Mouse (Mus musculus) testis, adult 2 months (tissue): ENCODE data around the gene Tnni1. TPM values are rescaled to one million over a fixed set of nuclear protein-coding genes. Genes with fewer than 3 reads are reported as not detected.

Experiments used
- H3K27ac ChIP-seq: fragments of 200-500 bp; 2 replicates; pipeline ENCODE4 v1.5.1; 2012; ENCODE audit warnings: low read depth, low read length; ENCODE audit not compliant: control insufficient read depth, insufficient read depth
- H3K27me3 ChIP-seq: fragments of 200-500 bp; 2 replicates; pipeline ENCODE4 v1.6.1; 2012; ENCODE audit warnings: mild to moderate bottlenecking, low read length, moderate library complexity; ENCODE audit not compliant: control insufficient read depth, insufficient read depth
- H3K36me3 ChIP-seq: fragments of 200-500 bp; 2 replicates; pipeline ENCODE4 v1.6.1; 2012; ENCODE audit warnings: mild to moderate bottlenecking, low read length; ENCODE audit not compliant: control insufficient read depth, insufficient read depth
- H3K4me1 ChIP-seq: fragments of 200-500 bp; 2 replicates; pipeline ENCODE4 v1.6.1; 2012; ENCODE audit warnings: low read length; ENCODE audit not compliant: control insufficient read depth, insufficient read depth
- H3K4me3 ChIP-seq: fragments of 200-500 bp; 2 replicates; pipeline ENCODE4 v1.5.1; 2012; ENCODE audit warnings: low read depth, mild to moderate bottlenecking, low read length, moderate library complexity, mixed read lengths; ENCODE audit not compliant: control insufficient read depth
- CTCF ChIP-seq: fragments of 200-500 bp; IDR thresholded peaks from 2 replicates; pipeline ENCODE4 v1.5.1; 2012; ENCODE audit warnings: low read depth, mild to moderate bottlenecking, inconsistent platforms, low read length, moderate library complexity; ENCODE audit not compliant: control insufficient read depth, insufficient read depth, insufficient replicate concordance
- POLR2A ChIP-seq: fragments of 200-500 bp; IDR thresholded peaks from 2 replicates; pipeline ENCODE4 v1.6.1; 2012; ENCODE audit warnings: low read depth, mild to moderate bottlenecking, inconsistent platforms, low read length, moderate library complexity; ENCODE audit not compliant: control insufficient read depth
- polyA plus RNA-seq: library from polyadenylated mRNA; depleted of rRNA; stranded (reverse); fragments of >200 nt; gene quantifications from 2 replicates; pipeline ENCODE4 v1.2.3, GENCODE M21; 2012

Tnni1 gene
- polyA plus RNA-seq, 1 experiment, result 0.99 TPM

DNA sequence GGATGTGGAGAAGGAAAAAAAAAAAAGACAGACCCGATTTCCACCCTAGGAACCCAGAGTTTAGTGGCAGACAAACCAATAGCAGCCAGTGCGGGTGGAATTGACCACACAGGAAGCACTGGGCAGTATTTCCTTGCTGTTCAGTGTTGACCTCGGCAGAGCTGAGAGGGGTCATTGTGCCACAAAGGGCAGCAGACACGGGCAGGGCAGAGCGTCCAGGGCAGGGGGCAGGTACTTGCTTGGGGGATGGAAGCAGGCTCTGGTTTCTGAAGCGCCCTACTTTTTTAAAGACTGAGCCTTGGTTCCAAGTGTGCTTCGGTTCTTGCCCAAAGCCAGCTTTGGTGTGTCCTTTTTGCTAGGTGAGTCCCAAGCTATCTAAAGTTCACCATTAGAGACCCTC is 9.0 kb upstream of the Tnni1 start:
- H3K27ac ChIP-seq, result no peak overlapping the region
- TF ChIP-seq POLR2A (no peak), CTCF (no peak)
- no peaks in the 10 kb centered on the region for H3K27me3 ChIP-seq
- no peak overlapping the region for H3K4me3 ChIP-seq
- H3K36me3 ChIP-seq, result no peaks in the 10 kb centered on the region
- H3K4me1 ChIP-seq, result no peaks in the 10 kb centered on the region; the same call in 1 of the 2 replicates

DNA sequence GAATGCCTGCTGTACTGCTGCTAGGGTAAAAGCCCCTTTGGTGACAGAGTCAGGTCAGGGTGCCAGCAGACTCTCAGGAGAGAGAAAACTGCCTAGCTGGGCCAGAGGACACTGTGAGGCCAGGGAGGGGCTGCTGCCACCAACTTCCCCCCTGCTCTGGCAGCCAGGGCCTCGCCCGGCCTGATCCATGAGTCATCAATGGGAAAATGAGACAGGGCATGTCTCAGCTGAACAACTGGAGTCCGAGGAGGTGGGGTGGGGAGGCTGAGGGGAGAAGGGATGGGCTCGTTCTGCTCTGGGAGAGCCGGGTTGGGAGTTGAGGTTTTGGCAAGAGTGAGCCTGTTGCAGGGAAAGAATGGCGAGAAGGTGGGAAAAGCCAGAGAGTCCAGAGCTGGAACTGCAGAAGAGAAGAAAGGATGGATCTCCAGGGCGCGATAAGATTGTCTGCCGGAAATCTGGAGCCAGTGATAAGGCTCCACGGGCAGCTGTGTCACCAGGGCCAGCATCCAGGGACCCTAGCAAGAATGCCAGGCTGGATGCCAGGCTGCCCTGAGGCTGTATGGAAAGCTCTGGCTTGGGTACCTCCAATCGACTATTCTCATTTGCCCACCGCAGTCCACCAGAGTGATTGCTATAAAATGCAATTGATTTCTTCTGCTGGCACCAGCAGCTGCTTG is 8.2 kb upstream of the Tnni1 start:
- Histone ChIP-seq H3K4me3 (no peak overlapping the region), H3K27ac (no peak overlapping the region), H3K4me1 (no peaks in the 10 kb centered on the region; the same call in 1 of the 2 replicates), H3K27me3 (no peaks in the 10 kb centered on the region), H3K36me3 (no peaks in the 10 kb centered on the region)
- TF ChIP-seq POLR2A, result no peak

DNA sequence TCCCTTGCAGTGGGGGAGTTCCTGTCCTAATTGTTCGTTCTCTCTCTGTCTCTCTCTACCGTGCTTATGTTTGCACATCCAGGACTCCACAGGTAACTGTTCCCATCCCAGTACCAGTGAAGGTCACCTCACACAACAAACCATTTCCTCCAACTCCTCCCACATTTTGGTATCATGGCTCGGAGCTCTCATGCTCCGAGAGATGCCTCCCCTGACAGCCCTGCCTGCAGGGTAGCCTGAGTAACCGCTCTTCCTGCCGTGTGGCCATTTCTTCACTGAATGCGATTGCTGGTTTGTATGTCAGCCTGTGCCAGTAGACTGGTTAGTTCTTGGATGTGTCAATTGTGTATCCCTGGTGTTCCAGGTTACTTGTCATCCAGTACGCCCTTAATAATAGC is 7.7 kb upstream of the Tnni1 start:
- no peaks in the 10 kb centered on the region for H3K36me3 ChIP-seq
- H3K4me1 ChIP-seq, result no peaks in the 10 kb centered on the region; the same call in 1 of the 2 replicates
- H3K27ac ChIP-seq, result no peak overlapping the region
- TF ChIP-seq CTCF, result no peak
- no peak for TF ChIP-seq POLR2A
- H3K27me3 ChIP-seq, result no peaks in the 10 kb centered on the region
- no peak overlapping the region for H3K4me3 ChIP-seq

DNA sequence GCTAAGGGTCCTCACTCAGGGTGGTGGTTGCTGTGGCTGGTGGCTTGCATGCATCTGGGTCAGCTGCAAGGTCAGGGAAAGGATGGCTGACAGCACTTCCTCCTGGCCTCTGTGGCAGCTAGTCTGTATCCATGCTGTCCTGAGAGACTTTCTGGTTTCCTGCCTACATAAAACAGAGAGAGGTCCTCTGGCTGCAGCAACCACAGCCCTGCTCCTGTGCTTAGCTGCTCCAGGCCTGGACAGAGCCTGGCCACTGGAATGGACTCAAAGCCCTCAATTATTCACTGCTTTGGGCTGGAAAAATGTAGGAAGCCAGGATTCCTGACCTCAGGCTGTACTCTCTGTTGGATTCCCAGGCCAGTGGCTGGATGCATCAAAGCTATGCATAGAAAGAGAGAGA is 2.6 kb upstream of the Tnni1 start:
- no peak for TF ChIP-seq CTCF
- TF ChIP-seq POLR2A, result no peak
- no peaks in the 10 kb centered on the region for H3K27me3 ChIP-seq
- H3K36me3 ChIP-seq, result no peaks in the 10 kb centered on the region
- no peak overlapping the region for H3K27ac ChIP-seq
- H3K4me1 ChIP-seq, result peaks cover 16% of the 10 kb centered on the region
- H3K4me3 ChIP-seq, result no peak overlapping the region

DNA sequence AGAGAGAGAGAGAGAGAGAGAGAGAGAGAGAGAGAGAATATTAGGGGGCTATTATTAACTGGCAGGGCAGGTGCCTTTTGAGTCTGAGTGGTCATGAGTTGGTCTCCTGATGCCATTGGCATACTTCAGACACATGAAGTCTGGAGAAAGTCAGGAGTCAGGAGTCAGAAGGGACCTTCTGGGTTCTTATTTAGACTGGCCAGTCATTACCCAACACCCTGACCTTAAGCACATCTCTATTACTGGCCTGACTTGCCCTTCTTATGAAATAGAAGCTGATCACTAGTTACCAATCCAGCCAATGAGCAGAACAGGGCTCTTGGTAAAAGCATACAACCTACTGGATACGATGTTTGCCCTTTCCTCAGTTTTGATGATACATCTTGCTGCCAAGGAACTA is 2.2 kb upstream of the Tnni1 start:
- no peak overlapping the region for H3K4me3 ChIP-seq

DNA sequence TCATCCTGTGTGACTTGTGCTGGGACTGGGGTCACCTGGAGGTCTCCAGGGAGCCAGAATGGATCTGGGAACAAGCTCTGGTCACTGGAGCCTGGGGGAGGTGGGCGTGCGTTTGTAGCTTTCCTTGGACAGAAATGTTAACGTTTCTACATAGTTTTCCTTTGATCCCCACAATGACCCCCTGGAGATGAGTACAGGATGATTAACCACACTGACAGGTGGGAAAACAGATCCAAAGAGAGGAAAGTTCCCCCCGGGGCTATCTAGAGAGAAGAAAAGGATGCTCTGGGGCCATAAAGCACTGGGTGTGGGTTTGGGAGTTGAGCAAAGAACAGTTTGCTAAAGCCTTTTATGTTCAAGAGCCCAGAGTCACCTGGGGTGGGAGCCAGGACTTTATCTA is 1.4 kb downstream of the Tnni1 start:
- no peak for TF ChIP-seq POLR2A
- TF ChIP-seq CTCF, result no peak
- no peak overlapping the region for H3K4me3 ChIP-seq
- H3K27ac ChIP-seq, result no peak overlapping the region
- H3K36me3 ChIP-seq, result no peaks in the 10 kb centered on the region
- peaks cover 16% of the 10 kb centered on the region for H3K4me1 ChIP-seq
- H3K27me3 ChIP-seq, result no peaks in the 10 kb centered on the region

More for the DNA sequence above, 2.2 kb upstream of the Tnni1 start:
- Histone ChIP-seq H3K27me3 (no peaks in the 10 kb centered on the region), H3K36me3 (no peaks in the 10 kb centered on the region), H3K4me1 (peaks cover 16% of the 10 kb centered on the region), H3K27ac (no peak overlapping the region)
- TF ChIP-seq POLR2A, result no peak
- TF ChIP-seq CTCF, result no peak

DNA sequence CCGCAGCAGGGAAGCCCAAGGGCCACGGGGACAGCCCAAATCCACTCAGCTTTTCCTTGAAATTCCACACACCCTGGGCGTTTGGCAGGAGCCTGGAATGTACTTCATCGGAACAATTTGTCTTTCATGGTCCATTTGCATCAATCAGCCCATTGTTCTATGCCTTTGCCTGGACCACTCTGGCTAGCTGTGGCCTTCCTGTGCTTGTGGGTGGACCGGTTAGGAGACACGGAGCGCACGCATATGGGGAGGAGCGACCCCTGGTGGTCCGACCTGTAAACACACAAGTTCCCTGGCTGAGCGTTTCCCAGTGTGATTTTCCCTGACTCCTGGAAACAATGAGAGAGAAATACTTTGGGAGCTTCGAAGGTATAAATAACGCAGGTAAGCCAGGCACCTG is 2.0 kb downstream of the Tnni1 start:
- H3K4me1 ChIP-seq, result peaks cover 16% of the 10 kb centered on the region
- H3K36me3 ChIP-seq, result no peaks in the 10 kb centered on the region
- no peak overlapping the region; the same call in 1 of the 2 replicates for H3K4me3 ChIP-seq
- H3K27ac ChIP-seq, result no peak overlapping the region; the same call in 1 of the 2 replicates
- TF ChIP-seq POLR2A (no peak), CTCF (peak; percentile 98)
- no peaks in the 10 kb centered on the region for H3K27me3 ChIP-seq

DNA sequence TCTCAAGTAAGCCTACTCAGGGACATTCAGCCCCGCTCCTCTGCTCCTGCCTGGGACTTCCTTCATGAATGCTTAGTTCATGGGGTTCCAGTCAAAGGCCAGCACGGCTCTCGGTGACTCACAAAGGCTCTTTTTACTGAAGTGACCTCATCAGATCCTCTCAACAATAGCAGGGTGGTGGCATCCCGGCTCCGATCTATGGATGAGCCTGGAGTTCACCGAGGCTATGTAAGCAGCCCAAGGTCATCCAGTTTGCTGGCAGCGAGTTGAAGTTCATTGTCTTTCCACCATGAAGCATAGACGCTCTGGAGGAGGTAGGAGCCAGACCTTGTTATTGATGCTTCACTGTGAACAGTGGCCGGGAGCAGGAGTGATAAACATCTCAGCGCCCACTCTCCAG is 3.6 kb downstream of the Tnni1 start:
- Histone ChIP-seq H3K36me3 (no peaks in the 10 kb centered on the region), H3K27ac (no peak overlapping the region), H3K4me3 (no peak overlapping the region), H3K27me3 (no peaks in the 10 kb centered on the region), H3K4me1 (peaks cover 16% of the 10 kb centered on the region)
- TF ChIP-seq POLR2A (no peak), CTCF (no peak)
